Mouse (Mus musculus) heart, adult 2 months (tissue): ENCODE results near the gene Ppp2r3d.

Experiments
- EP300 ChIP-seq: fragments of 200-500 bp; IDR thresholded peaks from 2 replicates; pipeline ENCODE4 v1.6.1; 2011; ENCODE audit warnings: low read depth, low read length, control low read depth; ENCODE audit not compliant: insufficient read depth
- POLR2A ChIP-seq: fragments of 200-500 bp; IDR thresholded peaks from 2 replicates; pipeline ENCODE4 v1.6.1; 2011; ENCODE audit warnings: mild to moderate bottlenecking, low read depth, low read length, control low read depth; ENCODE audit not compliant: insufficient read depth

DNA sequence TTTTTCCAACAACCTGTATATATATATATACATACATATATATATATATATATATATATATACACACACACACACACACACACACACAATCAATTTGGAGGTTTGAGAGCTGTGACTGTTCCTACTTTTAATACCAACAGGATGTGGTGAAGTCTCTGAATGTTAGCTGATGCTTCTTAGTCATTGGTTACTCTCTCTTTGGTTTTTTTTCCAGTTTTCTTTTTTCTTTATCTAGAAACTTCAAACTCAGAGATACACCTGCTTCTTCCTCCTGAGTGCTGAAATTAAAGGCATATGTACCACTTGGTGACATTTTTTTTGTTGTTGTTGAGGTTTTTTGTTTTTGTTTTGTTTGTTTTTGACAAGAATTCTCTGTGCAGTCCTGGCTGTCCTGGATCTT, 63.8 kb downstream of the Ppp2r3d start:
- TF ChIP-seq POLR2A (no peak), EP300 (no peak)
